Mouse (Mus musculus): ENCODE measurements around the gene Srek1ip1. TPM values are rescaled to one million over a fixed set of nuclear protein-coding genes. Genes with fewer than 3 reads are reported as not detected.

Srek1ip1 gene
- total and polyA plus RNA-seq, 2 experiments from 2014 or later: 12.3 to 12.9 TPM

- 92% methylated on average over 1 of the region's 1 CpGs for WGBS
- H3K4me2 ChIP-seq (ENCODE audit: low read depth, low read length, poor library complexity, severe bottlenecking): no peak overlapping the region
- no peaks in the 10 kb centered on the region for H3K9me3 ChIP-seq (ENCODE audit: low read length)
- H3K27me3 ChIP-seq (ENCODE audit: insufficient read depth, low read length): no peaks in the 10 kb centered on the region
- H3K4me3 ChIP-seq (ENCODE audit: low read depth, low read length): no peak overlapping the region
- no peak overlapping the region for H3K27ac ChIP-seq (ENCODE audit: low read depth, low read length)
- TF ChIP-seq CTCF (IDR thresholded peaks at IDR 0.05): no peak
- H3K4me1 ChIP-seq (ENCODE audit: insufficient read depth, low read length): no peaks in the 10 kb centered on the region
- DNase-seq (ENCODE audit: low spot score) (no peak), ATAC-seq (ENCODE audit: low FRiP score) (no peak)
- no peak overlapping the region for H3K9ac ChIP-seq (replicated peaks; ENCODE audit: low read length, poor library complexity, severe bottlenecking)
- H3K36me3 ChIP-seq (ENCODE audit: insufficient read depth, low read length): peaks cover 3% of the 10 kb centered on the region
Observed at GRCm38 (mm10) chr13:104779104-104779670, 13.1 kb upstream of the Srek1ip1 start.

- H3K4me3 ChIP-seq (ENCODE audit: low read depth, low read length): no peak overlapping the region
- ATAC-seq (ENCODE audit: low FRiP score) (no peak), DNase-seq (ENCODE audit: low spot score) (no peak)
- 78% methylated on average over 4 of the region's 4 CpGs for WGBS
- TF ChIP-seq CTCF (IDR thresholded peaks at IDR 0.05): no peak
- H3K27me3 ChIP-seq (ENCODE audit: insufficient read depth, low read length): no peaks in the 10 kb centered on the region
- no peak overlapping the region for H3K9ac ChIP-seq (replicated peaks; ENCODE audit: low read length, poor library complexity, severe bottlenecking)
- H3K9me3 ChIP-seq (ENCODE audit: low read length): no peaks in the 10 kb centered on the region
- peaks cover 4% of the 10 kb centered on the region for H3K36me3 ChIP-seq (ENCODE audit: insufficient read depth, low read length)
- H3K4me2 ChIP-seq (ENCODE audit: low read depth, low read length, poor library complexity, severe bottlenecking): no peak overlapping the region
- H3K27ac ChIP-seq (ENCODE audit: low read depth, low read length): no peak overlapping the region
- H3K4me1 ChIP-seq (ENCODE audit: insufficient read depth, low read length): no peaks in the 10 kb centered on the region
Observed at GRCm38 (mm10) chr13:104787260-104787659, 5.0 kb upstream of the Srek1ip1 start.

- Histone ChIP-seq H3K4me2 (ENCODE audit: low read depth, low read length, poor library complexity, severe bottlenecking) (no peak overlapping the region), H3K27me3 (ENCODE audit: insufficient read depth, low read length) (no peaks in the 10 kb centered on the region), H3K9me3 (ENCODE audit: low read length) (no peaks in the 10 kb centered on the region), H3K9ac (replicated peaks; ENCODE audit: low read length, poor library complexity, severe bottlenecking) (no peak overlapping the region), H3K27ac (ENCODE audit: low read depth, low read length) (no peak overlapping the region), H3K4me1 (ENCODE audit: insufficient read depth, low read length) (no peaks in the 10 kb centered on the region), H3K36me3 (ENCODE audit: insufficient read depth, low read length) (peaks cover 10% of the 10 kb centered on the region), H3K4me3 (ENCODE audit: low read depth, low read length) (no peak overlapping the region)
- ATAC-seq (ENCODE audit: low FRiP score) (peak; percentile 64; the same call in 1 of the 2 replicates), DNase-seq (ENCODE audit: low spot score) (peak; percentile 68)
- peak; percentile 92 for TF ChIP-seq CTCF (IDR thresholded peaks at IDR 0.05)
- WGBS: 9% methylated on average over 2 of the region's 2 CpGs
Observed at GRCm38 (mm10) chr13:104789663-104790062, 2.6 kb upstream of the Srek1ip1 start.

- no peak for DNase-seq (ENCODE audit: low spot score)
- 93% methylated on average over 3 of the region's 3 CpGs for WGBS
- no peaks in the 10 kb centered on the region for H3K27me3 ChIP-seq (ENCODE audit: insufficient read depth, low read length)
Observed at GRCm38 (mm10) chr13:104794421-104794820, 2.1 kb downstream of the Srek1ip1 start.

GRCm38 (mm10) chr13:104799067-104799466, 6.8 kb downstream of the Srek1ip1 start:
- DNase-seq (ENCODE audit: low spot score) (no peak), ATAC-seq (ENCODE audit: low FRiP score) (no peak)
- Histone ChIP-seq H3K4me1 (ENCODE audit: insufficient read depth, low read length) (no peaks in the 10 kb centered on the region), H3K9me3 (ENCODE audit: low read length) (no peaks in the 10 kb centered on the region), H3K9ac (replicated peaks; ENCODE audit: low read length, poor library complexity, severe bottlenecking) (no peak overlapping the region), H3K36me3 (ENCODE audit: insufficient read depth, low read length) (peaks cover 11% of the 10 kb centered on the region), H3K4me2 (ENCODE audit: low read depth, low read length, poor library complexity, severe bottlenecking) (no peak overlapping the region), H3K4me3 (ENCODE audit: low read depth, low read length) (no peak overlapping the region), H3K27me3 (ENCODE audit: insufficient read depth, low read length) (no peaks in the 10 kb centered on the region), H3K27ac (ENCODE audit: low read depth, low read length) (no peak overlapping the region)
- no peak for TF ChIP-seq CTCF (IDR thresholded peaks at IDR 0.05)
- 95% methylated on average over 8 of the region's 8 CpGs for WGBS

More at GRCm38 (mm10) chr13:104794421-104794820, 2.1 kb downstream of the Srek1ip1 start:
- Histone ChIP-seq H3K4me2 (ENCODE audit: low read depth, low read length, poor library complexity, severe bottlenecking) (no peak overlapping the region), H3K27ac (ENCODE audit: low read depth, low read length) (no peak overlapping the region), H3K4me3 (ENCODE audit: low read depth, low read length) (no peak overlapping the region), H3K36me3 (ENCODE audit: insufficient read depth, low read length) (peaks cover 11% of the 10 kb centered on the region), H3K9me3 (ENCODE audit: low read length) (no peaks in the 10 kb centered on the region), H3K4me1 (ENCODE audit: insufficient read depth, low read length) (no peaks in the 10 kb centered on the region), H3K9ac (replicated peaks; ENCODE audit: low read length, poor library complexity, severe bottlenecking) (no peak overlapping the region)
- no peak for ATAC-seq (ENCODE audit: low FRiP score)
- TF ChIP-seq CTCF (IDR thresholded peaks at IDR 0.05): no peak

GRCm38 (mm10) chr13:104799566-104800182, 7.4 kb downstream of the Srek1ip1 start:
- ATAC-seq (ENCODE audit: low FRiP score) (no peak), DNase-seq (ENCODE audit: low spot score) (no peak)
- Histone ChIP-seq H3K4me1 (ENCODE audit: insufficient read depth, low read length) (no peaks in the 10 kb centered on the region), H3K9ac (replicated peaks; ENCODE audit: low read length, poor library complexity, severe bottlenecking) (no peak overlapping the region), H3K27me3 (ENCODE audit: insufficient read depth, low read length) (no peaks in the 10 kb centered on the region), H3K4me3 (ENCODE audit: low read depth, low read length) (no peak overlapping the region), H3K4me2 (ENCODE audit: low read depth, low read length, poor library complexity, severe bottlenecking) (no peak overlapping the region), H3K27ac (ENCODE audit: low read depth, low read length) (no peak overlapping the region), H3K36me3 (ENCODE audit: insufficient read depth, low read length) (peaks cover 7% of the 10 kb centered on the region), H3K9me3 (ENCODE audit: low read length) (no peaks in the 10 kb centered on the region)
- no peak for TF ChIP-seq CTCF (IDR thresholded peaks at IDR 0.05)
- WGBS: 89% methylated on average over 7 of the region's 7 CpGs
